Mouse (Mus musculus): ENCODE data around the gene Mettl24. TPM values are rescaled to one million over a fixed set of nuclear protein-coding genes. Genes with fewer than 3 reads are reported as not detected.

Gene Mettl24
- polyA plus RNA-seq, 1 experiment from 2014 or later, result 2.4 TPM

DNA sequence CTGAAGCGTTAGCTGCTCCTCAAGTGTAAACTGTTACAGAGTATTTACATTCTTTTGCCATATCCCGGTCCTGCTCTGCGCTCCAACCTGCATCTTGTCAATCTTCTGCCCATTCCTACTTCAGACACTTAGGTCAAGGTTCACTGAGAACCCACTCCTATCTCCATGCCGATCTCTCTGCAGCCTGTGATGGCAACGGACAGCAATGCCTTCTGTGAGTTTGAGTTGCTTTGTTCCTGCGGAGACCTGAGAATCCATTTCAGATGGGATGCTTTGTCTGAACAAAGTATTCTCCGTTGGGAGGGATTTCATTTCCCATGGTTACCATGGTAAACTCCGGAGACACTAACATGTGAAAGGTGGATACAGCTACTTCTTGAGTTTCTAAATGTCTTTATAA, 2.6 kb downstream of the Mettl24 start:
- no peak overlapping the region for H3K4me2 ChIP-seq
- ATAC-seq (ENCODE audit: extremely low read depth, insufficient number of reproducible peaks, low FRiP score, low TSS enrichment), result no peak
- H3K9ac ChIP-seq, result no peak overlapping the region
- WGBS, result 53% methylated on average over 8 of the region's 8 CpGs
- H3K36me3 ChIP-seq, result no peaks in the 10 kb centered on the region
- H3K27ac ChIP-seq (replicated peaks), result no peak overlapping the region
- H3K4me1 ChIP-seq, result peaks cover 15% of the 10 kb centered on the region
- no peak overlapping the region for H3K4me3 ChIP-seq
- H3K9me3 ChIP-seq, result no peaks in the 10 kb centered on the region
- no peaks in the 10 kb centered on the region for H3K27me3 ChIP-seq (replicated peaks)

DNA sequence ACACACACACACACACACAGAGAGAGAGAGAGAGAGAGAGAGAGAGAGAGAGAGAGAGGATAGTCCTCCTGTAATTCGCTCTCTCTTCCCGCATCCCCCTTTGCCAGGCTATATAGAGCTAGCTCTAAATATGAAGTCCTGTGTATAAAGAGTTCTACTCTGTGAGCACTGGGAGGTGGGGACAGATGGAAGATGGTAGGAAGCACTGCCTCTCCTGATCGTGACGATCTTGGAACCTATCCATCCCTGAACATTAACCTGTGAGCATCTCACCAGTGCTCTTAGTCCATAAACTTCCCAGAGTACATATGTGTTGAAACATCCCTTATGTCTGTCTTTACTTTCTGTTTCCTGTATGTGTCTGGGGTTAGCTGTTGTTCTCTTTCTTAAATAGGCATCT, 3.9 kb downstream of the Mettl24 start:
- Histone ChIP-seq H3K4me2 (no peak overlapping the region), H3K9me3 (no peaks in the 10 kb centered on the region)
- no peak for ATAC-seq (ENCODE audit: extremely low read depth, insufficient number of reproducible peaks, low FRiP score, low TSS enrichment)

DNA sequence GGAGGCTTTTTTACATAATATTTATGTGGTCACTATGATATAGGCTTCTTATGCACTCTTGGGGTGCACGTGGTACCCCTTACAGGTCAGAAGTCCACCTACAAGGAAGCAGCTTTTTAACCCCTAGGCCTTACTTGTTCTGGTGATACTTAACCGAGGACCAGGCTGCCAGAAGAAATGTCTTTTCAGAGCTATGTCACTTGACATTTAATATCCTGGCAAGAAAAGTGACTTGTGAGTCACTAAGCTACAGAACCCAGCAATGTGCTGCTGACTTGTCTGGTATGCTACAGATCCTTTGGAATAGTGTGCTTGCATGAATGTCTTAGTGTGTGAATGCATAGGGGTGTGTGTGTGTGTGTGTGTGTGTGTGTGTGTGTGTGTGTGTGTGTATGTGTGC, 4.3 kb downstream of the Mettl24 start:
- no peaks in the 10 kb centered on the region for H3K27me3 ChIP-seq (replicated peaks)
- H3K27ac ChIP-seq (replicated peaks), result no peak overlapping the region
- no peak overlapping the region for H3K9ac ChIP-seq
- H3K36me3 ChIP-seq, result no peaks in the 10 kb centered on the region
- H3K4me1 ChIP-seq, result peaks cover 10% of the 10 kb centered on the region
- WGBS, result 67% methylated on average over 2 of the region's 2 CpGs
- H3K9me3 ChIP-seq, result no peaks in the 10 kb centered on the region
- H3K4me2 ChIP-seq, result no peak overlapping the region
- no peak overlapping the region for H3K4me3 ChIP-seq
- ATAC-seq (ENCODE audit: extremely low read depth, insufficient number of reproducible peaks, low FRiP score, low TSS enrichment), result no peak

More for the DNA sequence above, 3.9 kb downstream of the Mettl24 start:
- H3K4me3 ChIP-seq, result no peak overlapping the region
- H3K27me3 ChIP-seq (replicated peaks), result no peaks in the 10 kb centered on the region
- no peak overlapping the region for H3K27ac ChIP-seq (replicated peaks)
- H3K9ac ChIP-seq, result no peak overlapping the region
- H3K4me1 ChIP-seq, result peaks cover 14% of the 10 kb centered on the region
- H3K36me3 ChIP-seq, result no peaks in the 10 kb centered on the region
- WGBS, result 72% methylated on average over 4 of the region's 4 CpGs

DNA sequence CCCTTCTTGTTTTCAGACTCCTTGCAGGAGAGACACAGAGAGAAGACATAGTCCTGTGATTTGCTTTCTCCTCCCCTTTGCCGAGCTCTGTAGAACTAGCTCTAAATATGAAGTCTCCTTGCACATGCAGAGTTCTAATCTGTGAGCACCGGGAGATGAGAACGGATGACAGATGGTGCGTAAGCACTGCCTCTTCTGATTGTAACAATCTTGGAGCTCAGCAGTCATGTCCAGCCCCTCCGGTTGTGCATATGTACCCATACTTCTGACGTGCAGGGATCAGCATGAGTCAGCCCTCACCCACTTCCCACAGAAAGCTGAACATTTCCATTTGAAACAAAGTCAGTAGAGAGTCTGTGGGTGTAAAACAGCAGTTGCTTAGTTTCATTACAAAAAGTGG, 5.2 kb downstream of the Mettl24 start:
- Histone ChIP-seq H3K9me3 (no peaks in the 10 kb centered on the region), H3K27ac (replicated peaks) (no peak overlapping the region), H3K4me1 (peaks cover 5% of the 10 kb centered on the region; the same call in 1 of the 2 replicates), H3K36me3 (no peaks in the 10 kb centered on the region), H3K27me3 (replicated peaks) (no peaks in the 10 kb centered on the region), H3K4me3 (no peak overlapping the region), H3K9ac (no peak overlapping the region), H3K4me2 (no peak overlapping the region)
- 74% methylated on average over 6 of the region's 6 CpGs for WGBS
- no peak for ATAC-seq (ENCODE audit: extremely low read depth, insufficient number of reproducible peaks, low FRiP score, low TSS enrichment)

DNA sequence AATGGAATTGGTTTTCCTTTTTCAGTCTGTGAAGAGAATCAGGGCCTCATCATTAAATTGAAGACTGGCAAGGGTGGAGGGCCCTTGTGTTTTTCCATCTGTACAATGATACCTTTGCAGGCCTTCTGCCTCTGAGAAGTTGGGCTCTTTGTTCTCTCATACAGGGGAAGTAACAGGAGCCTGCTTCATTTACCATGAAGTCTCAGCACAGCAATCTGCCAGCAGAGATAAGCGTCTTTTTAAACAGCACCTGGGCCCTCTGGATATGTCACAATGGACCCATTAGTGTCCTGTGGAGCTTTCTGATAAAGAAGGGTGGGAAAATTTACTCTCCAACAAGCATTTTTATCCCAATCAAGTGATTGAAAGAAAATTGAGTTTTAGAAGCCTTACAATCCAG, 5.8 kb downstream of the Mettl24 start:
- Histone ChIP-seq H3K9ac (no peak overlapping the region), H3K9me3 (no peaks in the 10 kb centered on the region), H3K27ac (replicated peaks) (no peak overlapping the region), H3K4me1 (peaks cover 2% of the 10 kb centered on the region; the same call in 1 of the 2 replicates), H3K4me3 (no peak overlapping the region), H3K27me3 (replicated peaks) (no peaks in the 10 kb centered on the region), H3K36me3 (no peaks in the 10 kb centered on the region), H3K4me2 (no peak overlapping the region)
- no peak for ATAC-seq (ENCODE audit: extremely low read depth, insufficient number of reproducible peaks, low FRiP score, low TSS enrichment)
- 34% methylated on average over 1 of the region's 1 CpGs for WGBS

DNA sequence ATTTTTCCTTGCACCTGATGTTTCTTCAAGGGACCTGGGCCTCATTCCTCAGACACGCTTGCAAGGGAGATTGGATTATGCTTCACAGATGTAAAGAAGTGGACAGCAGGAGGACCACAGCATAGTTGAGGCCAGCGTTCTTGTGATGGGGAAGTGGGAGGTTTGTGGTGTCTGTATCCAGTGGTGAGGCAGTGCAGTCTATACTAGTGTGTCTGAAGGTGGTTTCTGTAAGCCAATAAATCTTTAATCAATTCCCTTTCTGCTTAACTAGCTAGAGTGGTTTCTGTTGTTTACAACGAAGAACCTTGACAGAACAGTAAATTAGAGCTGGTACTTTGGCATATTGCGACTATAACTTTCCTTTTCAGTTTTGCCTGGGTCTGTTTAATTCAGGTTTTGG, 15.6 kb downstream of the Mettl24 start:
- Histone ChIP-seq H3K9me3 (no peaks in the 10 kb centered on the region), H3K36me3 (no peaks in the 10 kb centered on the region), H3K4me1 (peaks cover 17% of the 10 kb centered on the region), H3K27me3 (replicated peaks) (no peaks in the 10 kb centered on the region), H3K4me2 (no peak overlapping the region), H3K4me3 (no peak overlapping the region), H3K27ac (replicated peaks) (no peak overlapping the region), H3K9ac (no peak overlapping the region)
- WGBS, result 79% methylated on average over 4 of the region's 4 CpGs
- no peak for ATAC-seq (ENCODE audit: extremely low read depth, insufficient number of reproducible peaks, low FRiP score, low TSS enrichment)

DNA sequence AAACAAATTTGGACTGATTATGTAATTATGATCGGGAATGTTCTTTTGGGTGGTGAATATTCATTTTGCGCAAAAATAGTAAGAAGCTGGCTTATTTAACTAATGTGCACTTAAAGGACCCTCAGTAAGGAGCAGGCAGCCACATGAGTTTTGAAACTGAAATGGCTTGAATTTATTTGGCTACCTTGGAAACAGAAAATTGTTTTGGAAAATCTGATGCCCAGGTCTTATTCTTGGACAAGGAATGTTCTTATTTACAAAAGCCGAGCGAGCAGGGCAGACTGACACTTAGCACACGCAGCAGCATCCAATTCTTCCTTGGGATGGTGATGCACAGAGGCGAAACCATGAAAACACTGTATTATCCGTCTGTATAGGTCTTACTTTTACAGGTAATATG, 28.0 kb downstream of the Mettl24 start:
- ATAC-seq (ENCODE audit: extremely low read depth, insufficient number of reproducible peaks, low FRiP score, low TSS enrichment), result no peak
- 76% methylated on average over 7 of the region's 7 CpGs for WGBS
- no peaks in the 10 kb centered on the region; the same call in 1 of the 2 replicates for H3K9me3 ChIP-seq
- H3K4me2 ChIP-seq, result no peak overlapping the region
- H3K9ac ChIP-seq, result no peak overlapping the region
- no peaks in the 10 kb centered on the region for H3K27me3 ChIP-seq (replicated peaks)
- H3K4me3 ChIP-seq, result no peak overlapping the region
- peaks cover 16% of the 10 kb centered on the region for H3K4me1 ChIP-seq
- no peak overlapping the region for H3K27ac ChIP-seq (replicated peaks)
- H3K36me3 ChIP-seq, result no peaks in the 10 kb centered on the region

DNA sequence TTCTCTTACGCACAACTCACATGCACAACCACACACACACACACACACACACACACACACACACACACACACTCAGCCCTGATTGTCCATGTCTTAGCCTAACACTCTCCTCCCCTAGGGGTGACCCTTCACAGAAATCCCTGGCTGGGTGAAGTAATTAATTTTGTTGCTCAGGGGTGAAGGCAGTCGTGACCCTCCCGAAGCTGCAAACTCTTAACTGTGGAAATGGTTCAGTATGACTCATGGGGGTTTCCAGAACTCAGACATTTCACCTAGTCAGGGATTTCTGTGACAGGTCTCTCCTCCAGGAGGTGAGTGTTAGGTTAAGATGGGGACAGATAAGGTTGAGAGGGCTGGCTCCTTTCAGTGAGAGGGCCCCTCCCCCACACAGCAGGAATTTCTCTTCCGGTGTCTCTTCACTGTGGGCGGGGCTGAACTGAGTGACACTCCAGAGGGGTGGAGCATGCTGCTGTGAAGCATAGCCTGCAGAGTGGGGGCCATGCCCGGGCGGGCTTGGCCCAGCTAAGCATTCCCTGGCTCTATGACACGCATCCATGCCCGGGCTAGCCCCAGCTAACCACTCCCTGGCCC, 30.0 kb downstream of the Mettl24 start:
- ATAC-seq (ENCODE audit: extremely low read depth, insufficient number of reproducible peaks, low FRiP score, low TSS enrichment), result no peak
- no peak overlapping the region for H3K4me3 ChIP-seq

DNA sequence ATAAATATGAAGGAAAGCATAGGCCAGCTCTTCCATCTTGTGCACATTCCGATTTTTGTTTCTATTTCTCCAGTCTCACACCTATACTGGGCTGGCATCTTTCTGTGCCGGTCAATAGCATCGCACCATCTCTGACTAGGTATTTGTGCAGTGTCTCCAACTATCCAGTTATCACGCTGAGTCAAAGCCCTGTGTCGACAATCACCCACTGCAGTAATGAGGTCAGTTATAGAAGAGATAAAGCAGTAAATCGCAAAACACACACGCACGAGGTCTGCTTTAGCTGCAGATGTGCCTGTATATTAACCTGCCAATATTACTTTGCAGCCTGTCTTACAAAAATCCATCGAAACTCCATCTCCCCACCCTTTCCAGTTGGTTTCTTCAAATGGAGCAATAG, 30.7 kb downstream of the Mettl24 start:
- no peaks in the 10 kb centered on the region for H3K9me3 ChIP-seq
- H3K4me2 ChIP-seq, result no peak overlapping the region
- no peaks in the 10 kb centered on the region for H3K27me3 ChIP-seq (replicated peaks)
- no peak overlapping the region for H3K27ac ChIP-seq (replicated peaks)
- peaks cover 25% of the 10 kb centered on the region for H3K4me1 ChIP-seq
- no peak for ATAC-seq (ENCODE audit: extremely low read depth, insufficient number of reproducible peaks, low FRiP score, low TSS enrichment)
- no peak overlapping the region for H3K9ac ChIP-seq
- WGBS, result 64% methylated on average over 9 of the region's 9 CpGs
- H3K4me3 ChIP-seq, result no peak overlapping the region
- no peaks in the 10 kb centered on the region for H3K36me3 ChIP-seq

More for the DNA sequence above, 30.0 kb downstream of the Mettl24 start:
- no peaks in the 10 kb centered on the region for H3K27me3 ChIP-seq (replicated peaks)
- WGBS, result 28% methylated on average over 9 of the region's 9 CpGs
- H3K9ac ChIP-seq, result no peak overlapping the region
- H3K9me3 ChIP-seq, result no peaks in the 10 kb centered on the region
- H3K36me3 ChIP-seq, result no peaks in the 10 kb centered on the region
- no peak overlapping the region for H3K4me2 ChIP-seq
- H3K4me1 ChIP-seq, result peaks cover 25% of the 10 kb centered on the region
- no peak overlapping the region for H3K27ac ChIP-seq (replicated peaks)

DNA sequence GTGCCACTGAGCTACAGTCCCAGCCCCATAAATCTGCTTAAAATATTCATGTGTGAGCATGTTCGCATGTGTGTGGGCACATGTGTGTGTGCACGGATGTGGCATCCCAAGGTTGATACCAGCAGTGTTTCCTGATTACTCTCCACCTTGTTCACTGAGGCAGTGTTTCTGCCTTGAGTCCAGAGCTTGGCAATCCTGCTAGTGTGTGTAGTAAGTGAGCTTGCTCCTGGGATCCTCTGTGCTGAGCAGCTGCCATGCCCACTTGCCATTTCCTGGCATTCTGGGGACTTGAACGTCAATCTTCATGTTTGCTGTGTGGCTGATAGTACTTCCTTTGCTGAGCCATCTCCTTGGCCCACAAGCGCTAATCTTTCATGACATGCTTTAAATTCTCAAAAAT, 32.1 kb downstream of the Mettl24 start:
- Histone ChIP-seq H3K4me3 (no peak overlapping the region), H3K36me3 (no peaks in the 10 kb centered on the region), H3K9me3 (no peaks in the 10 kb centered on the region), H3K4me2 (no peak overlapping the region), H3K9ac (no peak overlapping the region), H3K27ac (replicated peaks) (no peak overlapping the region), H3K27me3 (replicated peaks) (no peaks in the 10 kb centered on the region), H3K4me1 (peaks cover 25% of the 10 kb centered on the region)
- no peak for ATAC-seq (ENCODE audit: extremely low read depth, insufficient number of reproducible peaks, low FRiP score, low TSS enrichment)
- WGBS, result 71% methylated on average over 4 of the region's 4 CpGs

DNA sequence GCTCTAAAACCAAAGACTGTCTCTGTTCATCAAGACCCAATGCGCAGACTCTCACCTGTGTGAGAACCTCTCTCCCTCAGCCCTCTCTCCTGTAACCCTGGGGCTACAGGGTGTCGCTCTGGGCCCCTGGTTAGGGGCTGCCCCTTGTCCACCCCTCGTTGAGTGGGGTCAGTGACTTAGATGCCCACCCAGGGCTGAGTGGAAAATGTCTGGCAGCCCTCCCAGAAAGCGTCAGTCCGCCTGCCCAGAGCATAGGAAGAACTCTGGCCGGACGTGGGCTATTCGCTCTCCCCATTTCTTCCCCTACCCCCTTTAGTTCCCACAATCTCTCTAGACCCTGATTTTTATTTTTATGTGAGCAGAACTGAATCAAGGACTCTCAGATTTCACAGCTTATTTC, 33.2 kb downstream of the Mettl24 start:
- no peak for ATAC-seq (ENCODE audit: extremely low read depth, insufficient number of reproducible peaks, low FRiP score, low TSS enrichment)
- Histone ChIP-seq H3K4me2 (peak overlapping the region; percentile 16; the same call in 1 of the 2 replicates), H3K9ac (no peak overlapping the region), H3K4me3 (no peak overlapping the region), H3K9me3 (no peaks in the 10 kb centered on the region), H3K27me3 (replicated peaks) (no peaks in the 10 kb centered on the region), H3K36me3 (no peaks in the 10 kb centered on the region), H3K27ac (replicated peaks) (peak overlapping the region; percentile 32), H3K4me1 (peaks cover 25% of the 10 kb centered on the region)
- 47% methylated on average over 8 of the region's 8 CpGs for WGBS

DNA sequence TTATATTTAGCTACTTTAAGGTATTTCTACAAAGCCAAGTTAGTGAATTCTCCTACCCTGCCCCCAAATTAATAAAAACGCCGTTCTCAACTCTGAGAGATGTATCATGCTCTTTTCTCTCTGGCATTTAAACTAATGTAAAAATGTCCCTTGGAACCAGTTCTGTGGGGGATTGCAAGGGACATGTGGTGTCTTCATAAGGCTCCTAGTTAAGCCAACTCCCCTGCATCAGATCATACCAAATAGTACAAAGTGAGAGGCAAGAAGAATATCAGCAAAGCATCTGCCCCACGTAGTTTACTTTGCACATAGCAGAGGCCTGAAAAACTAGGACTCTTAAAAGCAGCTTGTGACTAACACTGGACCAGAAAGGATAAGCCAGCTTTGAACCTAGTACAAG, 33.6 kb downstream of the Mettl24 start:
- no peak overlapping the region for H3K4me2 ChIP-seq
- no peaks in the 10 kb centered on the region for H3K9me3 ChIP-seq
- no peak for ATAC-seq (ENCODE audit: extremely low read depth, insufficient number of reproducible peaks, low FRiP score, low TSS enrichment)
- peaks cover 25% of the 10 kb centered on the region for H3K4me1 ChIP-seq
- WGBS, result 70% methylated on average over 3 of the region's 3 CpGs
- H3K9ac ChIP-seq, result no peak overlapping the region
- H3K36me3 ChIP-seq, result no peaks in the 10 kb centered on the region
- peak overlapping the region; percentile 32; the same call in 1 of the 2 replicates for H3K27ac ChIP-seq (replicated peaks)
- no peak overlapping the region for H3K4me3 ChIP-seq
- no peaks in the 10 kb centered on the region for H3K27me3 ChIP-seq (replicated peaks)
